Mouse (Mus musculus): ENCODE results near the gene Insig2.

DNA sequence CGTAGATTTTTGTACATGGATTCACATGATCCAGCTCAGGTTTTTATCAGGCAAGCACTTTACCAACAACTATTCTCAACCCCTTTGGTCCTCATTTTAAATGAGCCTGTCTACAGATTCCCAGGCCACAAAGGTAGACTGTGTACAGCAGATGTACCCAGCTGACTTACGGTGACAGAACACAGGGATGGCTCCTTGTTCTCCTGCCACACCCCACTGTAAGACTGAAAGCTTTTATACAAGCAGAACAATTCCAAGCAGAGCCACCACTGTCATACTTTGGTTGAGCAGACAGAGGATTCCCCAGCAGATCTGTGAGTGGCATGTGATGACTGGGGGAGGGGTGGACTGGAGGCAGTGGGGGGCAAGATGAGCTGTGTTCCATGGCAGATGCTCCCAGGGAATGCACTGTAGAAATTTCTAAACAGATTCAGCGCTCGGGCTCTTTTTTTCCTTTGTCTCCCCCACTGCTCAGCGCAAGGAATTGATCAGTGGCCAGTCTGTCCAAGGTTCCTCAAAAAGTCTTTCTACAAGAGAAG is 35.6 kb downstream of the Insig2 start:
- no peak for TF ChIP-seq EP300 (IDR thresholded peaks at IDR 0.05; ENCODE audit: insufficient read depth, low read depth, low read length)
- no peak for TF ChIP-seq CTCF (IDR thresholded peaks at IDR 0.05; ENCODE audit: low read depth, low read length)

All from ES-Bruce4 (cell line).